ENCODE assay signal across 1 mouse cellular context in the genomic region with DNA sequence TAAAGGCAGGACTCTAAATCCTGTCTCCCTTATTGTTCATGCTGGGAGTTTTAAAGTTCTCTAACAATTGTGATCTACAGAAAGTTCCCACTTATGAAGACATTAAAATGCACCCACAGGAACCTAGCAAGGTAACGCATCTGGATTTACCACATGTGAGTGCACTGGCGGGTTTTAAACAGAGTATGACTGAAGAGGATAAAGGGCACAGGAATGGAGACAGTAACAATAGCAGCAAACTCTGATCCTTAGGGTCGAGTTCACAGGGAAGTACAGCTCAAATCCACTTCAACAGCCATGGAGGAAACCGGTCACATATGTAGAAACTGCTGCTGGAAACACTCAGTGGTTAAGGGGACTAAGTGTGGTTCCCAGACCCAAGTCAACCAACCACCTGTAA.
TF ChIP-seq lines count a peak whose summit lies in the region.

No protein-coding gene starts in this region.

TF ChIP-seq in CH12.LX, 34 proteins besides CTCF, POLR2A, EP300 and RAD21:
- no peak for TF ChIP-seq IRF4 (IDR thresholded peaks at IDR 0.05; ENCODE audit: low read depth, low read length)
- no peak for TF ChIP-seq MYC (IDR thresholded peaks at IDR 0.05; ENCODE audit: low read depth, low read length)
- TF ChIP-seq ZMIZ1 (IDR thresholded peaks at IDR 0.05; ENCODE audit: low read depth, low read length) = 0 out of 2 replicates have a peak, but pooled peaks have one; percentile 16
- TF ChIP-seq POLR2AphosphoS2 (IDR thresholded peaks at IDR 0.05; ENCODE audit: low read depth, low read length) = peak; percentile 90
